Mouse (Mus musculus) liver, adult 2 months (tissue): Measurements from ENCODE around the gene Map4.

ENCODE experiments used
- CTCF ChIP-seq: fragments of 200-500 bp; IDR thresholded peaks from 2 replicates; pipeline ENCODE4 v1.5.1; 2011; ENCODE audit warnings: low read depth, low read length, control low read depth
- POLR2A ChIP-seq: fragments of 200-500 bp; IDR thresholded peaks from 2 replicates; pipeline ENCODE4 v1.6.1; 2011; ENCODE audit warnings: low read length, control low read depth; ENCODE audit not compliant: insufficient read depth; ENCODE audit errors: extremely low read depth

DNA sequence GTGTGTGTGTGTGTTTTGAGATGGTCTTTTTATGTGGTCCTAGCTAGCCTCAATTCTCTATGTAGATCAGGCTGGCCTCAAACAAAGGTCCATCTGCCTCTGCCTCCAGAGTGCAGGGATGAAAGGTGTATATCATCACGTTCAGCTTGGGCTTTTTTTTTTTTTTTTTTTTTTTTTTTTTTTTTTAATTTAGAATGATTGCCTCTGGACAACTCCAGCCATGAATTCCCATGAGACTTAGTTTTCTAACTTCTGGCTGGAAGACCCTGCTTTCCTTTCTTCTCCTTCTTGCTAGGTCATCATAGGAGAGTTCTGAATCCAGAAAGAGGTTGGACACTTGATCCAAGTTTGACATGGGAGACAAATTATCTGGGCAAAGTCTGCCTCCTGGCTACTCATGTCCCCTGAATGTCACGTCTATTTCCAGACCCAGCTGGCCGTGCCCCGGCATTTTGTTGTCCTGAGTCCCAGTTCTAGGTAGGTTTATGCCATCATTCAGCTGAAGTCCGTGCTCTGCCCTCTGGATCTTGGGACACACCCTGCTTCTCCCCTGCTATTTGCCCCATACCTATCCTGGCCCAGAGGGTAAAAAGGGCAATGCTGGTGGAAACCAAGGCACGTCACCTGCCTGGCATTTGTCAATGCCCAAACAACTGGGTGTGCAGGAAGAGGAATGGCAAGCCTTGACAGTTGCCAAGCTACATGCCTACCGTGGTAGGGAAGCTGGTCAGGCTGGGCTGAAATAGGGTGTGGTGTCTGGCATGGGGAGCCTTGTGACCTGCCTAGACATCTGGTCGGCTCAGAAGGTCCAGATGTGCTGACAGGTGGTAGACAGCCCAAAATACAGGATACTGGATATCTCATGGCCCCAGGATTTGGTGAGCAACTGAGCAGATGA, 34.8 kb upstream of the Map4 start:
- no peak for TF ChIP-seq POLR2A
- no peak for TF ChIP-seq CTCF
